Mouse (Mus musculus): ENCODE results near the gene Upp2. TPM values are rescaled to one million over a fixed set of nuclear protein-coding genes. Genes with fewer than 3 reads are reported as not detected.

The Upp2 gene
- polyA plus RNA-seq, 1 experiment from 2014 or later: 1.7 TPM

GRCm38 (mm10) chr2:58672520-58672919, 105.4 kb downstream of the Upp2 start:
- DNase-seq (ENCODE audit: low spot score): no peak

GRCm38 (mm10) chr2:58679968-58680367, 112.9 kb downstream of the Upp2 start:
- no peak for DNase-seq (ENCODE audit: low spot score)

- peak; percentile 16 for DNase-seq (ENCODE audit: low spot score)
Observed at GRCm38 (mm10) chr2:58680794-58681193, 113.7 kb downstream of the Upp2 start.

GRCm38 (mm10) chr2:58681394-58681793, 114.3 kb downstream of the Upp2 start:
- DNase-seq (ENCODE audit: low spot score): no peak

- no peak for DNase-seq (ENCODE audit: low spot score)
Observed at GRCm38 (mm10) chr2:58697501-58697900, 130.4 kb downstream of the Upp2 start.

- peak; percentile 31 for DNase-seq (ENCODE audit: low spot score)
Observed at GRCm38 (mm10) chr2:58699931-58700330, 132.8 kb downstream of the Upp2 start.

- DNase-seq (ENCODE audit: low spot score): no peak
Observed at GRCm38 (mm10) chr2:58700354-58700753, 133.3 kb downstream of the Upp2 start.

GRCm38 (mm10) chr2:58701627-58702026, 134.5 kb downstream of the Upp2 start:
- no peak for DNase-seq (ENCODE audit: low spot score)

- DNase-seq (ENCODE audit: low spot score): no peak
Observed at GRCm38 (mm10) chr2:58703226-58703625, 136.1 kb downstream of the Upp2 start.

- DNase-seq (ENCODE audit: low spot score): no peak
Observed at GRCm38 (mm10) chr2:58703646-58704045, 136.5 kb downstream of the Upp2 start.

GRCm38 (mm10) chr2:58704576-58704975, 137.5 kb downstream of the Upp2 start:
- DNase-seq (ENCODE audit: low spot score): no peak

GRCm38 (mm10) chr2:58707676-58708075, 140.6 kb downstream of the Upp2 start:
- no peak for DNase-seq (ENCODE audit: low spot score)

- no peak for DNase-seq (ENCODE audit: low spot score)
Observed at GRCm38 (mm10) chr2:58710234-58710633, 143.1 kb downstream of the Upp2 start.

GRCm38 (mm10) chr2:58711049-58711448, 144.0 kb downstream of the Upp2 start:
- DNase-seq (ENCODE audit: low spot score): no peak

GRCm38 (mm10) chr2:58711491-58711890, 144.4 kb downstream of the Upp2 start:
- DNase-seq (ENCODE audit: low spot score): no peak

- DNase-seq (ENCODE audit: low spot score): no peak
Observed at GRCm38 (mm10) chr2:58711935-58712334, 144.8 kb downstream of the Upp2 start.

- DNase-seq (ENCODE audit: low spot score): no peak
Observed at GRCm38 (mm10) chr2:58717898-58718297, 150.8 kb downstream of the Upp2 start.

GRCm38 (mm10) chr2:58737192-58737820, 170.2 kb downstream of the Upp2 start:
- DNase-seq (ENCODE audit: low spot score): no peak

GRCm38 (mm10) chr2:58741213-58741612, 174.1 kb downstream of the Upp2 start:
- no peak for DNase-seq (ENCODE audit: low spot score)

GRCm38 (mm10) chr2:58742026-58742425, 174.9 kb downstream of the Upp2 start:
- DNase-seq (ENCODE audit: low spot score): no peak

GRCm38 (mm10) chr2:58743446-58743845, 176.3 kb downstream of the Upp2 start:
- no peak for DNase-seq (ENCODE audit: low spot score)

GRCm38 (mm10) chr2:58747483-58748229, 180.6 kb downstream of the Upp2 start:
- DNase-seq (ENCODE audit: low spot score): no peak

- DNase-seq (ENCODE audit: low spot score): no peak
Observed at GRCm38 (mm10) chr2:58748296-58748695, 181.2 kb downstream of the Upp2 start.

Data from thymus, postnatal 0 days (tissue).